28 mouse cellular contexts compared by ENCODE assay signal in the genomic region with DNA sequence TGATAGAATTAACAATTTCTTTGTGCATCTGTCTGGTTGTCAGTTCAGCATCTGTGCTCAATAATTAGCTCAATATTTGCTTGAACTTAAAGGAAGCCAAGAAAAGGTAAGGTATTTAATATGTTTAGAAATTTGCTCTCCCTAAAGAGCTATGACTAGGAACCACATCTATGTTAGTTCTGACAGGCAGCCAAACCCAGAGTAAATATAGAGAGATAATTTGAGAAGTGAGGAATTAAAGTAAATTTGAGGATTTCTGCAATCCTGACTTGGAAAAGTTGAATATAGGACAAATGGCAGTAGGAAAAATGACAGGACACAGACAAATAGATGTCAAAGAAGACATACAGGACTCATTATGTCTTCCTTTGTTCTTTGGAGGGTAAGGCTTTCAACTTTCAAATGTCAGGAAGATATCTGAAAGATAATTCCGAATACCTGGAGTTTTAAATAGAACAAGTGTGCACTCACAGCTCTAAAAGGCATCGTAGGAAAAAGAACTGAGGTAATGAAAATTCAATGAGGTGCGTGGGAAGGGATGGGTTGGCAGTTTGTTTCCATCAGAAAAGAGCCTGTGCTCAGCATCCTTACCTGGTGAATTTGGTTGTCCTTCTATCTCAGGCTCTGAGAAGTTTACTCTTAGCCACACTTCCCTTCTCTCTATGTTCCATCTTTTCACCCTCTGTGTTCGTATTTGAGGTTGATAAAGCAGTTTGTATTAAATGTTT.
DNase-seq lines count a peak whose midpoint lies in the region; ATAC-seq and TF ChIP-seq lines count a peak whose summit lies in the region.
"Had no signal": no experiment of that assay in that cellular context is flagged by ENCODE, and none has a peak within 500 bp of the region (broad histone marks: within the 10 kb centered on the region; RNA-seq: fewer than 3 reads in every experiment).

No protein-coding gene starts in this region.

- H3K36me3 ChIP-seq in embryonic facial prominence, embryonic 14.5 days (ENCODE audit: control insufficient read depth, insufficient read depth, low read length), result no peaks in the 10 kb centered on the region
- H3K36me3 ChIP-seq in embryonic facial prominence, embryonic 10.5 days (replicated peaks), result no peaks in the 10 kb centered on the region
- H3K36me3 ChIP-seq: embryonic facial prominence, embryonic 15.5 days; G1E; heart, embryonic 12.5 days; heart, embryonic 15.5 days; hindbrain, embryonic 10.5 days; hindbrain, embryonic 13.5 days; intestine, embryonic 15.5 days had no signal

- H3K4me2 ChIP-seq in embryonic facial prominence, embryonic 14.5 days (ENCODE audit: low read depth, low read length), result no peak overlapping the region
- H3K4me2 ChIP-seq: embryonic facial prominence, embryonic 15.5 days; heart, embryonic 12.5 days; heart, embryonic 15.5 days; hindbrain, embryonic 13.5 days; intestine, embryonic 15.5 days had no signal

- peak; percentile 6 for DNase-seq in embryonic facial prominence, embryonic 14.5 days (ENCODE audit: low spot score)
- no peak for DNase-seq in embryonic facial prominence, embryonic 10.5 days (ENCODE audit: low spot score)
- DNase-seq in layer of hippocampus, adult 2 months (ENCODE audit: low spot score in 2 of 2), result no peak
- DNase-seq in layer of hippocampus, postnatal 25 days (ENCODE audit: extremely low spot score in 1 of 2, low spot score in 1 of 2), result no peak
- peak; percentile 52 for DNase-seq in right cerebral cortex, adult 18-20 months
- DNase-seq in right cerebral cortex, adult 2 months (ENCODE audit: low spot score in 2 of 2), result no peak
- DNase-seq: adrenal gland, adult 2 months; adrenal gland, postnatal 14 days; cerebellum, adult 11-12 months; cerebellum, adult 8-10 months; cerebellum, postnatal 10 days; cerebellum, postnatal 36 days; embryo, embryonic 11 days; gastrocnemius, postnatal 25 days; heart, adult 18-20 months; heart, postnatal 10 days; heart, postnatal 36 days had no signal

- H3K27me3 ChIP-seq in embryonic facial prominence, embryonic 14.5 days (replicated peaks; ENCODE audit: control insufficient read depth, insufficient read depth, low read length), result no peaks in the 10 kb centered on the region
- H3K27me3 ChIP-seq in embryonic facial prominence, embryonic 10.5 days (replicated peaks; ENCODE audit: low read depth, poor library complexity, severe bottlenecking), result no peaks in the 10 kb centered on the region
- H3K27me3 ChIP-seq: CH12.LX; embryonic facial prominence, embryonic 15.5 days; heart, embryonic 12.5 days; heart, embryonic 15.5 days; hindbrain, embryonic 13.5 days; intestine, embryonic 15.5 days had no signal

- TF ChIP-seq CTCF in layer of hippocampus, adult 2 months (conservative IDR thresholded peaks at IDR 0.05), result no peak

- no peaks in the 10 kb centered on the region for H3K9me3 ChIP-seq in embryonic facial prominence, embryonic 14.5 days (ENCODE audit: control insufficient read depth, low read length)
- H3K9me3 ChIP-seq in embryonic facial prominence, embryonic 10.5 days, result no peaks in the 10 kb centered on the region
- H3K9me3 ChIP-seq: embryonic facial prominence, embryonic 15.5 days; G1E; heart, embryonic 12.5 days; heart, embryonic 15.5 days; hindbrain, embryonic 10.5 days; hindbrain, embryonic 13.5 days; intestine, embryonic 15.5 days had no signal

- WGBS in embryonic facial prominence, embryonic 14.5 days, result 77% methylated on average over 4 of the region's 4 CpGs
- 84% methylated on average over 4 of the region's 4 CpGs for WGBS in embryonic facial prominence, embryonic 10.5 days

- H3K9ac ChIP-seq in embryonic facial prominence, embryonic 14.5 days (ENCODE audit: low read depth, low read length), result no peak overlapping the region
- H3K9ac ChIP-seq: embryonic facial prominence, embryonic 15.5 days; heart, embryonic 12.5 days; heart, embryonic 15.5 days; hindbrain, embryonic 13.5 days; intestine, embryonic 15.5 days had no signal

- no peak for ATAC-seq in embryonic facial prominence, embryonic 14.5 days (ENCODE audit: low read depth)
- ATAC-seq: forebrain, embryonic 14.5 days; hindbrain, embryonic 16.5 days; intestine, embryonic 15.5 days; Patski had no signal

- H3K4me1 ChIP-seq in embryonic facial prominence, embryonic 14.5 days (ENCODE audit: control insufficient read depth, insufficient read depth, low read length), result no peaks in the 10 kb centered on the region
- no peaks in the 10 kb centered on the region for H3K4me1 ChIP-seq in embryonic facial prominence, embryonic 10.5 days
- H3K4me1 ChIP-seq: embryonic facial prominence, embryonic 15.5 days; heart, embryonic 12.5 days; heart, embryonic 15.5 days; hindbrain, embryonic 10.5 days; hindbrain, embryonic 13.5 days; intestine, embryonic 15.5 days had no signal

- H3K27ac ChIP-seq in embryonic facial prominence, embryonic 14.5 days (replicated peaks; ENCODE audit: low read depth, low read length), result no peak overlapping the region
- no peak overlapping the region for H3K27ac ChIP-seq in embryonic facial prominence, embryonic 10.5 days (replicated peaks)
- H3K27ac ChIP-seq in layer of hippocampus, adult 2 months, result 0 out of 2 replicates have a peak overlapping the region, but pooled peaks have one; percentile 19
- H3K27ac ChIP-seq: embryonic facial prominence, embryonic 15.5 days; heart, embryonic 15.5 days; hindbrain, embryonic 10.5 days; hindbrain, embryonic 13.5 days; intestine, embryonic 15.5 days had no signal

- H3K4me3 ChIP-seq in embryonic facial prominence, embryonic 14.5 days (ENCODE audit: low read depth, low read length), result no peak overlapping the region
- H3K4me3 ChIP-seq in embryonic facial prominence, embryonic 10.5 days, result no peak overlapping the region
- no peak overlapping the region for H3K4me3 ChIP-seq in layer of hippocampus, adult 2 months
- H3K4me3 ChIP-seq: embryonic facial prominence, embryonic 15.5 days; heart, embryonic 12.5 days; heart, embryonic 15.5 days; hindbrain, embryonic 10.5 days; hindbrain, embryonic 13.5 days; intestine, embryonic 15.5 days had no signal

Comparison
In these comparisons a context has a peak if more than half of its experiments do, and no peak if none do; other contexts are left out.
1. DNase-seq: peak in embryonic facial prominence, embryonic 14.5 days (single experiment) and right cerebral cortex, adult 18-20 months (single experiment); none in embryonic facial prominence, embryonic 10.5 days (single experiment), layer of hippocampus, adult 2 months (0 of 2), layer of hippocampus, postnatal 25 days (0 of 2) and right cerebral cortex, adult 2 months (0 of 2).